In genomic region chr12:114406206-114406605, GRCm38 (mm10) we compare ENCODE assay signal across 23 mouse cellular contexts.
A peak's percentile ranks its signal among the peaks of the same experiment; 100 is the strongest.
DNase-seq lines count a peak whose midpoint lies in the region; ATAC-seq lines count a peak whose summit lies in the region.
"Had no signal": no experiment of that assay in that cellular context is flagged by ENCODE, and none has a peak within 500 bp of the region (broad histone marks: within the 10 kb centered on the region; RNA-seq: fewer than 3 reads in every experiment).

No protein-coding gene starts in this region.

- ATAC-seq in CD4-positive, CD25-positive, alpha-beta regulatory T cell, adult 4 months = no peak
- peak; percentile 71 for ATAC-seq in megakaryocyte-erythroid progenitor cell, adult 5-6 weeks (replicated peaks; ENCODE audit: low FRiP score, low TSS enrichment, poor library complexity, severe bottlenecking)
- ATAC-seq: forebrain, embryonic 13.5 days; forebrain, embryonic 16.5 days; hindbrain, postnatal 0 days; inflammation-experienced regulatory T-cells, adult 6 months; intestine, embryonic 16.5 days had no signal

- peak; percentile 6 for DNase-seq in CD4-positive, CD25-positive, alpha-beta regulatory T cell, adult 2 months (ENCODE audit: low read depth, low spot score)
- DNase-seq in ES-CJ7 (ENCODE audit: low read depth, low spot score) (peak; percentile 59), ZHBTc4 (ENCODE audit: low read depth, low spot score) (peak; percentile 39)
- no peak for DNase-seq in frontal cortex, postnatal 25 days (ENCODE audit: low spot score in 2 of 2)
- DNase-seq in frontal cortex, postnatal 10 days (ENCODE audit: low spot score in 2 of 2) = no peak
- no peak for DNase-seq in adrenal gland, adult 8-10 months
- DNase-seq: adrenal gland, postnatal 10 days; B cell, adult 2 months; cerebellum, adult 18-20 months; cerebellum, adult 9-10 months; cerebellum, postnatal 14 days; gastrocnemius, postnatal 36 days; heart, adult 2 months; heart, postnatal 14 days; heart, postnatal 4 days; kidney, adult 18-20 months had no signal

Comparison
In these comparisons a context has a peak if more than half of its experiments do, and no peak if none do; other contexts are left out.
1. DNase-seq: peak in CD4-positive, CD25-positive, alpha-beta regulatory T cell, adult 2 months (single experiment), ES-CJ7 (single experiment) and ZHBTc4 (single experiment); none in frontal cortex, postnatal 25 days (0 of 2), frontal cortex, postnatal 10 days (0 of 2) and adrenal gland, adult 8-10 months (single experiment).